Mouse (Mus musculus) adrenal gland, postnatal 14 days (tissue): Measurements from ENCODE around the gene Eid2b. TPM values are rescaled to one million over a fixed set of nuclear protein-coding genes. Genes with fewer than 3 reads are reported as not detected.
A peak's percentile ranks its signal among the peaks of the same experiment; 100 is the strongest.

Experiments
- DNase-seq: peaks from one replicate; pipeline ENCODE4 v3.0.0; 2021; ENCODE audit warnings: mixed read lengths
- total RNA-seq: library from RNA; stranded (reverse); gene quantifications from 2 replicates; pipeline ENCODE4 v1.2.3, GENCODE M21; 2021

Gene Eid2b
- total RNA-seq, 1 experiment from 2014 or later: 14.2 TPM

DNA sequence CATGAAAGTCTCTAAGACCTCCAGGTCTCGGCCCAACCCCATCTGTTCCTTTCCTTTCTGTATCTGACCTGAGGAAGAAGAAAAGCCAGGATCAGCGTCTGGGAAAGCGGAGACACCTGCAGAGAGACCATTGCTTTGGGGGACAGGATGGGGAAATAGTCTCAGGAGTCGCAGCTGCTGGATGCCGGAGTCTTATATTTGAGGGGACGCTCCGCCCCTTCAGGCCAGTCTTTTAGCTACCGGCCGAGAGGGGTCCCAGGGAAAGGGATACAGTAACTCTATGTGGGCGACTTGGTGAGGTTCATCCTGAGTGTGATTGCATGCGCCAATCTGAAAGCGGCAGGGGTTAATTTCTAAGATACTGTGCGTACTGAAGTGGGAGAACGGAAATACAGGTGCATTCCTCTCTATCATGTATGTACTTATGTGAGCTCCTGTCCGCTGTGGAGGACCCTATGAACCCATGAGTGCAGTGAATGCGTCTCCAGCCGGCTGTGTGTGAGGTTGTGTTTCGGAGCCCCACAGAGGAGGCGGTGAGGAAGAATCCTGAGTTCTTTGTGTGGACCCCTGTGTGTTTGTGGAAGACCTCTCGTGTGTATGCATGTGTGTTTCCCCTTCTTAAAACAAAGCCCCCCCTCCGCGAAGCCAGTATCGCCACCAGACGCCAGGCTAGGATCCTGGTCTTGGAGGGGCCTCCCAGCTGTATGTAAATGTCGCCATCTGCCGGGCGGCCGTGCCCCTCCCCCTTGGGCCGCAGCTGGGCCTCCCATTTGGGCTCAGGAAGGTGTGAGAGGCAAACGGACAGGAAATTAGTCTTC lies 24.3 kb downstream of the Eid2b start, which contains the start of gene Dll3:
Dll3 (minus strand) TSS at position 623 of the 818 bp plus-strand sequence.
- peak; percentile 73 for DNase-seq

DNA sequence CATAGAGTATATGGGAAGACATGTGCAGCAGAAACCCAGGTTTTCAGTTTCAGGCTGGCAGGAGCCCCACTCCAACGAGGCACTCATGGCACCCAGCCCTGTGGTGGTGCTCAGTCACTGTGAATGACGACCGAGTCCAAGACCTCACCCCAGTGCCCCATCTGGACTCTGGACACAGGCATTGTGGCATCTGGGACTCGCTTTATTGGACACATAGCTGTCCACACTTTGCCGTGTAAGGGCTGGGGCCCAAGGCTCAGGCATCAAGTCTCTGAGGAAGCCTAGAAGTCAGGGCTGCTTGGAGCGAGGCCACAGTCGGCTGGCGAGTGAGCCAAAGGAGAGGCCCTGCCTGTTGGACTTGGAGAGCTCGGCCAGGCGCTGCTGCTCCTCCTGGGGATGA lies 28.1 kb downstream of the Eid2b start:
- peak; percentile 68 for DNase-seq

DNA sequence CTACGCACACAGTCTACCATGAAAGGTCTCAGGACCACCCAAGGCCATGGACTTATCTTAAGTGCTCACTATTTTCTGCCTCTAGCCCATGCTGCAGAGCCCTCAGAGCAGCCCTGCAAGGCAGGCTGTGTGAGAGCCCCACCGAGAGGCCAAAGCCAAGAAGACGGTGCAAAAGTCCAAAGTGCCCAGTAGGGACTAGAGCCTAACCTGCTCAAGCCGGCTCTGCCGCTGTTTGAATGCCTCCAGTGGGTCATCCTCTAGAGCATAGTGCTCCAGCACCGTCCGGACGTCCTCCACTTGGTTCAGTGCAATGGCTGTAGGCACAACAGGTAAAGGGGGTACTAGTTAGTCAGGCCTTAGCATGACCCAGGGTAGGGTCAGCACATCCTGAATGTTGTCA lies 28.7 kb downstream of the Eid2b start:
- no peak for DNase-seq

DNA sequence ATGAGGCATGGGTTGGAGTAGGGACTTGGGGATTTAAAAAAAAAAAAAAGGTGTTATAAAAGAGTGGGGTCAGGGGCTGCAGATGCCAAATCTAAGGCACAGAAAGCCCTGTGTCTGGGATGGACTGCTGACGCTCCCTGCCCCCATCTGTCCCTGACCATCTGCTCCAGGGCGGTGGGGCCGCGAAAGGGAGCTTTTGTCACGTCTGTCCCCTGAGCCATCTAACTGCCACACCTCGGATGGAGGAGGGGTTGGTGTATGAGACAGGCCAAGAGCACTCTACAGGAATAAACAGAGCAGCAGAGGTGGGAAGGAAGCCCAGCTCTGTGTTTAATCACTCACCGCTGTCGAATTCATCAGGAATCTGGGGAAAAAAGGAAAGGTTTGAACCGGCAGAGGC lies 32.2 kb downstream of the Eid2b start:
- no peak for DNase-seq

- peak; percentile 35 for DNase-seq
These were observed 33.8 kb downstream of the Eid2b start for GRCm38 (mm10) chr7:28311151-28311925.

- peak; percentile 99 for DNase-seq
These were observed 34.5 kb downstream of the Eid2b start, which contains the start of gene Timm50 for GRCm38 (mm10) chr7:28311926-28312543. TSS of gene Timm50 (minus strand) at chr7:28312072.

DNA sequence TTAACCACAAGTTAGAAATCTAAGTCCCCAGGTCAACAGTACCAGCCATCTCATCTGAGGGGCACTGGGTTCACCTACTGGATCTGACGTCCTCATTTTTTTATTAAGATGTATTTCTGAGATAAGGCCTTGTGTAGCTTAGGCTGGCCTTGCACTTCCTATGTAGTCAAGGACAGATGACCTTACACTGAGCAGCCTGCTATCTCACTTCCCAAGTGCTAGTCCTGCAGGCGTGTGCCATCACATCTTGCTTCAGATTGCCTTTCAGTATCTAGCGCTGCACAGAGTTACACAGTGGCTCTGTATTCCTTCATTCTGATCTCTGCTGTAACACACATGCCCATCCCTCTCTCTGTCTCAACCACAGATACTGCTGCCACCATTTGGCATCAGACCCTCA lies 40.5 kb downstream of the Eid2b start:
- no peak for DNase-seq

DNA sequence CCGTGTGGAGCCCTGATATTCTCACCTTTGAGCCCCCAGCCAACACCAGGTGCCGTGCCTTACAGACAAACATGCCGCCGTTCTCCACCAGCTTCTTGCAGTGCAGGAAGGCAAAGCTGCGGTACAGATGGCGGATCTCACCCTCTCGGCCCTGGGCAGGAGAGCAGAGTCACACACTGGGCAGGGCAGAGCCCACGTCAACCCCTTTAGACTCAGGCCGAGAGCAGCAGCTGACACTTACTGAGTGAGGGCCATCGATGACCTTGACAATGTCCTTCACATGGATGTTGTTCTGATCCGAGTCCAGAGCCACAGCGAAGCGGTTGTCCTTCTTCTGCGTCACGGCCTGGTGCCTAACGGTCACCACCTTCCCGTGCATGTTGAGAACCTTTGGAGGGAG lies 41.2 kb downstream of the Eid2b start:
- DNase-seq: peak; percentile 74

DNA sequence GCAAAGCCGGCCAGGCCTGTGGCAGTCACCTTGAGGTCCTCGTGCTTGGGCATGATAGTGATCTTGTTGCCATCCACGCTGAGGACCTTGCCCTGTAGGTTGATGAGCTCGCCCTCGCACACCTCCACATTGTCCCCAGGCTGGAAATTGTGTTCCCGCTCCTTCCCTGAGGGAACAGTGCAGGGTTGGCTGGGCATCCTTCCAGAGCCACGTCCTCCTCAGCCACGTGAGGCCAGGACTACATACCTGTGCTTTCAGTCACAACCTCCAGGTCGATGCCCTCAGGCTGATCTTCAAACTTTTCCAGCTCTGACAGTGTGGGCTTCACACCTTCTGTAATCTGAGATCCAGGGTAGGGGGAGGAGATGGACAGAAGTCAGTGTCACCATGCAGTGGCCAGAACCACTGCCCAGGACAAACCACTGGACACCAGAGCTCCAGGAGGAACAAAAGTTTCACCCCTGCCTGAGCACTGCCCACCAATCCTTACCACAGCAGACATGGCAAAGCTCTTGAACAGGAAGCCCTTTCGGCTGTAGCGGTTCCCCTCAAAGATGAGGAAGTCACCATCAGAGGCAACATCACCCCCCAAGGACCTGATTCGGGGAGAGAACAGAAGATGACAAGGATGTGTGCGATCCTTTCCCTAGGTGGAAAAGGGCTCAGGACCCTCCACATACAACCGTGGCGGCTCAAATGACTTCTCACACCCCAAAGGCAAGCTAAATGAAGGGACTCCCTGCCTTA lies 44.6 kb downstream of the Eid2b start:
- DNase-seq: no peak

DNA sequence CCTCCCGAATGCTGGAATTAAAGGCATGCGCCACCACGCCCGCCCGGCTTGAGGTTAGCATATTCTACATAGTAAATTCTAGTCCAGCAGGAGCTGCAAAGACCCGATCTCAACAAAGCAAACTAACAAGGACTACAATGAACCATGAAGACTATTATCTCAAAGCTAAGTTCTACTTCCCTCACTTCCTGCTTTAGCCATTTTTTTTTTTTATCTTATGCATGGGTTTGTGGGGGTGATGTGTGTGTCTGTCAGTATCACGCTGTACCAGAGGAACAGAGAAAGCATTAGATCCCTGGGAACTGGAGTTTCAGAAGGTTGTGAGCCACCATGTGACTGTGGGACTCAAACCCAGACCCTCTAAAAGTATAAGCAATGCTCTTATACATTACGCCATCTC lies 47.8 kb downstream of the Eid2b start:
- DNase-seq: no peak

- DNase-seq: no peak
These were observed 48.9 kb downstream of the Eid2b start for GRCm38 (mm10) chr7:28326457-28326856.

- no peak for DNase-seq
These were observed 50.7 kb downstream of the Eid2b start for GRCm38 (mm10) chr7:28328260-28328659.

Other genes with a start within 250 kb of the Eid2b start
- gene Psmc4, start 227.6 kb upstream of the Eid2b start, total RNA-seq: 158 and 171 TPM in 2 replicates
- gene Fcgbp, start 206.5 kb upstream of the Eid2b start, total RNA-seq: not detected in 2 replicates
- not detected in 2 replicates for gene 9530053A07Rik, start 148.3 kb upstream of the Eid2b start, total RNA-seq
- 111 and 122 TPM in 2 replicates for gene Fbl, start 108.0 kb upstream of the Eid2b start, total RNA-seq
- 34.7 and 35.0 TPM in 2 replicates for gene Dyrk1b, start 98.3 kb upstream of the Eid2b start, total RNA-seq
- 27.4 and 29.8 TPM in 2 replicates for gene Eid2, start 9.9 kb upstream of the Eid2b start, total RNA-seq
- not detected in 2 replicates for gene Selenov, start 13.4 kb downstream of the Eid2b start, total RNA-seq
- 0.41 and 0.56 TPM in 2 replicates for gene Dll3, start 24.5 kb downstream of the Eid2b start, total RNA-seq
- gene Timm50, start 34.3 kb downstream of the Eid2b start, total RNA-seq: 94.7 and 100 TPM in 2 replicates
- 122 and 127 TPM in 2 replicates for gene Supt5, start 61.0 kb downstream of the Eid2b start, total RNA-seq
- 937 and 1,132 TPM in 2 replicates for gene Rps16, start 72.9 kb downstream of the Eid2b start, total RNA-seq
- gene Plekhg2, start 94.9 kb downstream of the Eid2b start, total RNA-seq: 27.9 and 32.6 TPM in 2 replicates
- 27.9 and 30.7 TPM in 2 replicates for gene Zfp36, start 102.5 kb downstream of the Eid2b start, total RNA-seq
- gene Med29, start 115.0 kb downstream of the Eid2b start, total RNA-seq: 29.6 and 30.5 TPM in 2 replicates
- gene Paf1, start 115.2 kb downstream of the Eid2b start, total RNA-seq: 77.0 and 87.6 TPM in 2 replicates
- 14.7 and 24.7 TPM in 2 replicates for gene Gmfg, start 159.7 kb downstream of the Eid2b start, total RNA-seq
- gene Lrfn1, start 174.2 kb downstream of the Eid2b start, total RNA-seq: 11.5 and 12.8 TPM in 2 replicates
- not detected in 2 replicates for gene Ifnl2, start 232.7 kb downstream of the Eid2b start, total RNA-seq
- gene Ifnl3, start 245.1 kb downstream of the Eid2b start, total RNA-seq: not detected in 2 replicates